Mouse (Mus musculus) bone marrow macrophage, adult 2 months (primary cell): Measurements from ENCODE around the gene Gm9887.
A peak's percentile ranks its signal among the peaks of the same experiment; 100 is the strongest.

Source experiments
- CTCF ChIP-seq: IDR thresholded peaks from 2 replicates; pipeline ENCODE4 v1.5.1; 2012; ENCODE audit warnings: low read depth, mild to moderate bottlenecking, low read length, moderate library complexity
- POLR2A ChIP-seq: IDR thresholded peaks from 2 replicates; pipeline ENCODE4 v1.6.1; 2012; ENCODE audit warnings: mild to moderate bottlenecking, low read depth, low read length, borderline replicate concordance

- TF ChIP-seq POLR2A (no peak), CTCF (peak; percentile 23; the same call in 1 of the 2 replicates)
Observed at GRCm38 (mm10) chr12:69371421-69371853, 821 bp downstream of the Gm9887 start.
